Mouse (Mus musculus): ENCODE measurements around the gene Prok1.

DNA sequence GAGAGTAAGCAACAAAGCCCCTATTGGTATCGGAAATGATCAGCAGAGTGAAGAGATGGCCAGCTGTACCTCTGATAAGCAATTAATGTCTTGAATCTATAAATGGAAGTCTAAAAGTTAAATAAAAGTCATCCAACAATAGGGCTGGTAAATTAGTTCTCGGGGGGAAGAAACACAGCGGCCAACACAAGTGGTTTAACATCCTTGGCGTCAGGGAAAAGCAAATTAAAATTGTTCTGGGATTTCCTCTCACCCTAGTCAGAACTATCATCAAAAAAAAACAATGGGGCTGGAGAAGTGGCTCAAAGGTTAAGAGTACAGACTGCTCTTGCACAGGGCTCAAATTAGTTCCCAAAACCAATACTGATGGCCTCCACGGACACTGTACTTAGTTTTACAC, 13.7 kb downstream of the Prok1 start:
- TF ChIP-seq CTCF (conservative IDR thresholded peaks at IDR 0.05; ENCODE audit: insufficient read depth, insufficient read length, low read depth, low read length) (no peak), POLR2A (IDR thresholded peaks at IDR 0.05; ENCODE audit: low read depth, low read length) (no peak)

All from kidney, adult 2 months (tissue).